Mouse (Mus musculus) intestine, embryonic 15.5 days (tissue): ENCODE data around the gene Sgms1. TPM values are rescaled to one million over a fixed set of nuclear protein-coding genes. Genes with fewer than 3 reads are reported as not detected.

ENCODE experiments used
- ATAC-seq: fragments of 200-750 bp; cut with Nextera tagmentation; 2 replicates; pipeline ENCODE4 v1.8.0; 2017; ENCODE audit warnings: moderate TSS enrichment, moderate library complexity
- H3K27ac ChIP-seq: fragments of 300-500 bp; sonication (generic); 2 replicates; pipeline ENCODE4 v1.5.1; 2015; ENCODE audit warnings: mild to moderate bottlenecking, inconsistent platforms
- H3K27me3 ChIP-seq: fragments of 300-500 bp; sonication (generic); replicated peaks from 2 replicates; pipeline ENCODE4 v1.6.1; 2015; ENCODE audit warnings: inconsistent platforms
- H3K36me3 ChIP-seq: fragments of 300-500 bp; sonication (generic); 2 replicates; pipeline ENCODE4 v1.6.1; 2015; ENCODE audit warnings: inconsistent platforms
- H3K4me1 ChIP-seq: fragments of 300-500 bp; sonication (generic); replicated peaks from 2 replicates; pipeline ENCODE4 v1.6.1; 2015; ENCODE audit warnings: inconsistent platforms
- H3K4me2 ChIP-seq: fragments of 300-500 bp; sonication (generic); replicated peaks from 2 replicates; pipeline ENCODE4 v1.6.1; 2015; ENCODE audit warnings: mild to moderate bottlenecking, inconsistent platforms
- H3K4me3 ChIP-seq: fragments of 300-500 bp; sonication (generic); replicated peaks from 2 replicates; pipeline ENCODE4 v1.5.1; 2015; ENCODE audit warnings: inconsistent platforms
- H3K9ac ChIP-seq: fragments of 300-500 bp; sonication (generic); 2 replicates; pipeline ENCODE4 v1.6.1; 2015; ENCODE audit warnings: inconsistent platforms
- H3K9me3 ChIP-seq: fragments of 300-500 bp; sonication (generic); 2 replicates; pipeline ENCODE4 v1.6.1; 2016; ENCODE audit warnings: inconsistent platforms
- WGBS: fragments of 180-500 bp; shearing (Covaris S2); methylation state at CpG from one replicate; pipeline ENCODE4 v1.1.7; 2015; 5-methylcytosine and 5-hydroxymethylcytosine counted together
- polyA plus RNA-seq: library from polyadenylated mRNA; unstranded; fragments of >200 nt; fragmentation: Nextera tagmentation; extraction: Ambion mirVana; gene quantifications from 2 replicates; pipeline ENCODE4 v1.2.1, GENCODE M21; 2015

Sgms1 gene
- 35.3 and 37.1 TPM in 2 replicates for polyA plus RNA-seq

DNA sequence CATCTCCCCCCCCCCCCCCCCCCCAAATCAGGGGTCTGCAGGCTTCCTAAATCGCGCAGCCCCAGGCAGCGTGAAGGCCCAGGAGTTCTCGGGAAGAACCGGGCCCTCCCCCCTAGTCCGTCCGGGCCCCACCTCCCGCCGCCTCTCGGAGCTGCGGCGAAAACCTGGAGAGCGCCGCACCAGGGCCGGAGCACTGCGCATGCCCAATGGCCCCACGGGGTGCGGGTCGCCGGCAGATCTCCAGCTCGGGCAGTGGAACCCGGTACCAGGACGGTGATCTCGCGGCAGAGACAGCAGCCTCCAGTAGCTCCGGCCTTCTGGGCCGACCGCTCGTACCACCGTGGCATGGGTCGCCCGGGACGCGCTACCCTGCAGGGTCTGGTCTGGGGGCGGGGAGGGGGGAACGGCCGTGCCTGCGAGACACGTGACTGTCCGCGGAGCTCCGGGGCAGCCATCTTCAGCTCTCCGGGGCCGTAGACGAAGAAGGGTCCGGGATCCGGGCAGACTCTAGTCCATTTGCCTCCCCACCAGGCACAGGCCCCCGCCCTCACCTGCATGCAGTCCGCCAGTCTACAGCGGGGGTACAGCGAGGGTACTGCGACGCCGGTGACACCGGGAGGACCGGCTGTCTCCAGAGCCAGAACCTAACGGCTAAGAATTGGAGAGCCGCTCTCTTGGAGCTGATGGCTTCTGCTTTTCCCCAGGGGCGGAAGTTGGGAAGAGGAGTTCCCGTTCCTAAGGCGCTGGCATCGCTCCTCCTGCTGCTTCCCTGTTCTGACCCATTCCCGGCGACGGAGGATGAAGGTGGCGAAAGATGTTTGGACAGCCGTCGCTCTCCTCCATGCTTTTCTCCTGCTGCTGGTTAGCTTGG, at the start of gene Sgms1:
Sgms1 (minus strand) TSS at position 714 of the 871 bp plus-strand sequence.
- no peaks in the 10 kb centered on the region for H3K27me3 ChIP-seq
- no peaks in the 10 kb centered on the region for H3K9me3 ChIP-seq
- peak within 1 kb of the TSS; percentile 80 for H3K4me3 ChIP-seq
- H3K4me1 ChIP-seq: peaks cover 15% of the 10 kb centered on the region
- WGBS: 1% methylated on average over 57 of the region's 68 CpGs
- H3K9ac ChIP-seq: peak within 1 kb of the TSS; percentile 86
- H3K4me2 ChIP-seq: peak within 1 kb of the TSS; percentile 95
- H3K27ac ChIP-seq: peak within 1 kb of the TSS; percentile 95
- no peaks in the 10 kb centered on the region for H3K36me3 ChIP-seq
- ATAC-seq: peak; percentile 94

DNA sequence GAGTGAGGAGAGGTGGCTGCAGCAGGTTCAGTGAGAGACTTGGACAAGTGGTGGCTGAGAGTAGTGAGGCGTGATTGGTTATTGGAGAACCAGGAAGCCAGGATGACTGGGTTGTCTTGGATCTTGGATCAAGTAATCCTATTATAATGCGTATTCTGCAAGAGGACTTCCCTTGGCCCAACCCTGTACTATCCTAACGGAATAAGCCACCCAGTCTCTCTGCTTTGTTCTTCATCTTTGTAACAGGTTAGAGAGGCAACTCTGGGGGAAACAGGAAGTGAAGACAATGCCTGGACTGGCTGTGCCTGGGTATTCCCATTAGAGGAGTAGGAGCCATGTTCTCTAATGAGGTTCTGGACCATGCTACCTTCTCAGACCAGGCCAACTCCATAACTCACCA, 36.3 kb upstream of the Sgms1 start:
- no peak for ATAC-seq
- H3K9me3 ChIP-seq: no peaks in the 10 kb centered on the region
- 91% methylated on average over 3 of the region's 3 CpGs for WGBS
- H3K4me3 ChIP-seq: no peak overlapping the region
- H3K36me3 ChIP-seq: no peaks in the 10 kb centered on the region
- H3K4me1 ChIP-seq: no peaks in the 10 kb centered on the region
- no peaks in the 10 kb centered on the region for H3K27me3 ChIP-seq
- H3K4me2 ChIP-seq: no peak overlapping the region
- H3K27ac ChIP-seq: no peak overlapping the region
- no peak overlapping the region for H3K9ac ChIP-seq

DNA sequence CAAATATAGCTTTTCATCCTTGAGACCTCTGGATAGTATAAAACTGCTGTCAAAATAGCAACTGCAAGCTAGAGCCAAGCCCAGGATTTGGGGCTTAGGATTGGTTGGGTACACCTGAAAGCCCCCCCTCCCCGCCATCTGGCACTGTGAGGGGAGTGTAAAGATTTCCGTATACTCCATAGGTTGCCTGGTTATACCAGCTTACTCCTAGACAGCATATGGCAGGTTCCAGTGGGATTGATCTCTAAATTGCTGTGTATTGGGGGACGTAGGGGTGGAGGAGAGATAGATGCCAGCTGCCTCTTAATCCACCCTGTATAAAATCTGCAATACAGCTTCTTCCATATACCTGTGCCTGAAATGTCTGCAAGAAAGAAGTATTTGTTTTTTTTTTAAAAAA, 35.2 kb upstream of the Sgms1 start:
- no peak for ATAC-seq
- no peak overlapping the region for H3K9ac ChIP-seq
- no peak overlapping the region for H3K27ac ChIP-seq
- H3K4me1 ChIP-seq: no peaks in the 10 kb centered on the region
- H3K4me2 ChIP-seq: no peak overlapping the region
- no peak overlapping the region for H3K4me3 ChIP-seq
- WGBS: 86% methylated on average over 3 of the region's 3 CpGs
- H3K27me3 ChIP-seq: no peaks in the 10 kb centered on the region
- no peaks in the 10 kb centered on the region for H3K9me3 ChIP-seq
- no peaks in the 10 kb centered on the region for H3K36me3 ChIP-seq

DNA sequence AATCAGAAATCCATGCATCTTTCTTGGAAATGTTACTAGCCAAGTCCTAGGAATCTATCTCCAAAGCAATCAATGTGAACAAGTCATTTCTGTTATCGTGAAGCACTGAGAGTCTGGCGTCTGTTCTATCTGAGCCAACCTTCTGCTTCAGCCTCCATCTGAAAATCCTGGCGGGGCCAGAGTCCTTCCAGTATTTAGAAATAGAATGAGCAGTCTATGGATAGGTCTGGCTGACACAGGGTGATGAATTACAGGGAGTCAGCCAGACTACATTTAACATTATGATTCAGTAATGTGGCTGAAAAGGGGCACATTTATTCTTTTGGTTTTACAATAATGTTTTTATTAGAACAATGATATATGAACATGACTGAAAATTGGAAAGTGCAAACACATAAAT, 29.6 kb upstream of the Sgms1 start:
- no peaks in the 10 kb centered on the region for H3K9me3 ChIP-seq
- H3K4me1 ChIP-seq: no peaks in the 10 kb centered on the region
- H3K4me2 ChIP-seq: no peak overlapping the region
- H3K27ac ChIP-seq: no peak overlapping the region
- H3K36me3 ChIP-seq: no peaks in the 10 kb centered on the region
- ATAC-seq: no peak
- H3K9ac ChIP-seq: no peak overlapping the region
- no peak overlapping the region for H3K4me3 ChIP-seq
- WGBS: 61% methylated on average over 3 of the region's 3 CpGs
- no peaks in the 10 kb centered on the region for H3K27me3 ChIP-seq

DNA sequence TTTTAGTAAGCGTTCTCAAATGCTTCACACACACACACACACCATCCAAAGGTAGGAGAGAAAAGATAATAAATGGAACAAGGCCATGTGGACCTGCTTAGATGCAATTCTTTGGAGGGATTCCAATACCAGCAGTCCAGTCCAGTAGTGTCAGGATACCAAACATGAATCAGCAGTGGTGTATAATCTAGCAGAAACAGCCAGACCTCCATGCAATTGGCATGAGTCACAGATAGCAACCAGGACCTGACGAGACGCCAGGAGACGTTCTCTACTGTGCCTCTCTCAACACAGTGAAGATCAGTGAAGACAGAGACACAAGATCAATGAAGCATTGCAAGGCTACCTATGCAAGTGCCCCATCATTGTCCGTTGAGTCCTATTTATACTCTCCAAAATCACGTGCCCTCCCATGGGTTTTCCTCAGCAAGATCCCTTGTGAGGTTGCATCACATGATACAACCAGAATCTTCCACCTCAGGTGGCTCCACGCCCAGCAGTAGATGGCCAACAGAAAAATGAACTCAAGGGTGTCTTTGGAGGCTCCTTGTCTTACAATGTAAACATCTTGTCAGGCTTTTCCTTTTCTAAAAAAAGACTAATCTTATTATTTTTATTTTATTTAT, 27.3 kb upstream of the Sgms1 start:
- Histone ChIP-seq H3K9ac (no peak overlapping the region), H3K9me3 (no peaks in the 10 kb centered on the region), H3K27ac (no peak overlapping the region), H3K36me3 (no peaks in the 10 kb centered on the region), H3K4me3 (no peak overlapping the region), H3K4me2 (no peak overlapping the region), H3K4me1 (no peaks in the 10 kb centered on the region), H3K27me3 (no peaks in the 10 kb centered on the region)
- ATAC-seq: no peak
- WGBS: 79% methylated on average over 7 of the region's 7 CpGs

DNA sequence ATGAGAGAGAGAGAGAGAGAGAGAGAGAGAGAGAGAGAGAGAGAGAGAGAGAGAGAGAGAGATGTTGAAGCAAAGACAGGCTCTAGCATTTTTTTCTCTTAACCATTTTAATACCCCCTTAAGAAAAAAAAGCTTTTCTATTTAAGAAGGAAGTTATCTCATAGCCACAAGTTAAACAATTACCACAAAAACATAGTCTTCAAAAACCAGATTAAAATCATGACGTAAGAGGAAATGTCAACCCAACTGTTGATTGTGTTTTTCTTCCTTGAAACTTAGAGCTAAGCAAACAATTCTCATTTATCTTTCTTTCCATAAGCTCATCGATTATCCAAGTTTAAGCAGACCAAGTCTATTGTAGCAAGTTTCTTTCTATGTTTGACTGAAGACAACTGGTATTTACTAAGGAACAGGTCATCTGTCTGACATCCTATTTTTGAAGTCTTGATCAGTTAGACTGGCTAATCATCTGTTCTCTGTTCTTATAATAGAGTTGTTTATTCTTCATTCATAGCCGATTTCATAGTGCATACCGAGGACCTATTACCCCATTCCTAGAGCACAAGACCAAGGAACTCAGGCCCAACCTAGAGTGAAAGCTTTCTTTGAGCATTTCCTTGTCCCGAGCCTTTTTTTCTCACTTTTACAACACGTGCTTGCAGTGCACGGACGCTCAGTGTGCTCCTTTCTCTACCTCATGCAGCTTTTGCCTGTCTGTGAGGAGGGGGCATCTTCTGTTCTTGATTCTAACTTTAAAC, 20.3 kb upstream of the Sgms1 start:
- Histone ChIP-seq H3K27ac (no peak overlapping the region), H3K4me3 (no peak overlapping the region), H3K4me1 (no peaks in the 10 kb centered on the region), H3K4me2 (no peak overlapping the region), H3K27me3 (no peaks in the 10 kb centered on the region), H3K9me3 (no peaks in the 10 kb centered on the region), H3K36me3 (no peaks in the 10 kb centered on the region), H3K9ac (no peak overlapping the region)
- no peak for ATAC-seq
- WGBS: 57% methylated on average over 8 of the region's 8 CpGs

DNA sequence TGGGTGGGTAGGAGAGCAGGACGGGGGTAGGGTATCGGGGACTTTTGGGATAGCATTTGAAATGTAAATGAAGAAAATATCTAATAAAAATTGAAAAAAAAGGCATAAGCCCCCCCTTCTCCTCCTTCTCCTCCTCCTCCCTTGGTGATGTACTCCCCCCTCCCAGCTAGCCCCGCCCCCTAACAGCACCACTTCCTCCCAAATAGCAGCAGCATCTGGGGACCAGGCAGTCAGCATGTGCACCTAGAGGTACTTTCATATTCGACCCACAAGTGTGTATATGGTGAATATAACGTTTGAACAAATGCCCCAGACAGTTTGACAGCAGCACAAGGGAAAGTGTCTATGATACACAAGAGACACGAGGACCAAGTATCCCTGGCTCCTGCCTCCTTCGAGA, 17.2 kb upstream of the Sgms1 start:
- no peak overlapping the region for H3K4me3 ChIP-seq
- H3K27me3 ChIP-seq: no peaks in the 10 kb centered on the region
- H3K36me3 ChIP-seq: no peaks in the 10 kb centered on the region
- ATAC-seq: no peak
- H3K9me3 ChIP-seq: no peaks in the 10 kb centered on the region
- WGBS: 67% methylated on average over 7 of the region's 7 CpGs
- H3K4me1 ChIP-seq: no peaks in the 10 kb centered on the region
- H3K9ac ChIP-seq: no peak overlapping the region
- H3K4me2 ChIP-seq: no peak overlapping the region
- no peak overlapping the region for H3K27ac ChIP-seq

DNA sequence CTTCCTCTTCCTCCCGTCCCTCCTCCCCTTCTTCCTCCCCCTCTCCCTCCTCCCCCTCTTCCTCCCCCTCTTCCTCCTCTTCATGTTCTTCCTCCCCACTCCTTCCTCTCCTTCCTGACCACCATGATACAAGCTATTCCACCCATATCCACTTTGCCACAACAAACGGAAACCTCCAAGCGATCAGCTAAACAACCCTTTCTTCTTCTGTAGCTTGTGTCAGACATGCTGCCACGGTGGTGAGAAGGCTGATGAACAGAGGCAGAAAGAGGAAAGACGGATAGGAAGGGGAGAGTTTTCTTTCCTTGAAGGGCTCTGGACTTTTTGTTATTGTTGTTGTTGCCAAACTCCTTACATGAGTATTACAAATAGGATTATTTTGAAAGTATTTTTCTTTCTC, 14.9 kb upstream of the Sgms1 start:
- Histone ChIP-seq H3K4me2 (no peak overlapping the region), H3K9ac (no peak overlapping the region), H3K4me1 (no peaks in the 10 kb centered on the region), H3K9me3 (no peaks in the 10 kb centered on the region), H3K4me3 (no peak overlapping the region), H3K27me3 (no peaks in the 10 kb centered on the region), H3K27ac (no peak overlapping the region), H3K36me3 (no peaks in the 10 kb centered on the region)
- no peak for ATAC-seq
- 66% methylated on average over 5 of the region's 5 CpGs for WGBS

DNA sequence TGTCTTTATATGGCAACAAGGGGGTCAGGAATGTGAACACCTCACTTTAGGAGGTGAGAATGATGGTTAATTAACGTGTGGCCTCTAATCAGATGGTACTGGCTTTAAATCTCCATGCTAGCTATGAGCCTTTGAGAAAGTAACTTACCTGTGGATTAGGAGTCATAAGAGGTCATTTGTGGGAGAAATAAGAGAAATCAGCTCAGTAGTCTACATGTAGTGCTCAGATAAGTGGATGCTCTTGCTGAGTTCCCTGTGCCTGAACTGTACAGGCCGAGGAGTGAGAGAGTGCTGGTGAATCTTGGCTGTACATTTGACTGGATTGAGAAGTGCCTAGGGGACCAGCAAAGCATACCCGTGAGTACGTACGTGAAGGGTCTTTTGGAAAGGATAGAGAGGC, 14.3 kb upstream of the Sgms1 start:
- Histone ChIP-seq H3K36me3 (no peaks in the 10 kb centered on the region), H3K27me3 (no peaks in the 10 kb centered on the region), H3K4me3 (no peak overlapping the region), H3K9me3 (no peaks in the 10 kb centered on the region), H3K4me2 (no peak overlapping the region), H3K9ac (no peak overlapping the region), H3K4me1 (no peaks in the 10 kb centered on the region), H3K27ac (no peak overlapping the region)
- 85% methylated on average over 5 of the region's 5 CpGs for WGBS
- no peak for ATAC-seq

DNA sequence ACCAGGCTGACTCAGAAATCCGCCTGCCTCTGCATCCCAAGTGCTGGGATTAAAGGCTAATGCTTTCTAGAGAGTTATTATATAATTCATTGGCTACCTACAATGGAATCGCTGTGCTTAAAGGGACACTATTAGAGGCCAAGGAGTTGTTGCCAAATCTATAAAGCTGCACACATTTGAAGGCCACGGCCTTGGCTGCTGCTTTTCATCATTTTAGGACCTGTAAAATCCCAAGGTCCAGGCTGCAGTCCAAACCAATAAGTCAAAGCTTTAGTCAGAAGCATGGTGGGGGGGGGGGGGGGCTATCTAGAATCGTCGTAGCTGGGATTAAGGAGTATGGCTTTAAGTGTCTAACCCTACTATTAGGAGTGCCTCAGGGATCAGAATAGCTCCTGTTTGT, 9.0 kb upstream of the Sgms1 start:
- H3K4me1 ChIP-seq: no peaks in the 10 kb centered on the region
- H3K27ac ChIP-seq: no peak overlapping the region
- no peaks in the 10 kb centered on the region for H3K36me3 ChIP-seq
- H3K4me3 ChIP-seq: no peak overlapping the region
- H3K4me2 ChIP-seq: no peak overlapping the region
- ATAC-seq: no peak
- H3K9ac ChIP-seq: no peak overlapping the region
- H3K27me3 ChIP-seq: no peaks in the 10 kb centered on the region
- H3K9me3 ChIP-seq: no peaks in the 10 kb centered on the region
- 76% methylated on average over 5 of the region's 5 CpGs for WGBS

DNA sequence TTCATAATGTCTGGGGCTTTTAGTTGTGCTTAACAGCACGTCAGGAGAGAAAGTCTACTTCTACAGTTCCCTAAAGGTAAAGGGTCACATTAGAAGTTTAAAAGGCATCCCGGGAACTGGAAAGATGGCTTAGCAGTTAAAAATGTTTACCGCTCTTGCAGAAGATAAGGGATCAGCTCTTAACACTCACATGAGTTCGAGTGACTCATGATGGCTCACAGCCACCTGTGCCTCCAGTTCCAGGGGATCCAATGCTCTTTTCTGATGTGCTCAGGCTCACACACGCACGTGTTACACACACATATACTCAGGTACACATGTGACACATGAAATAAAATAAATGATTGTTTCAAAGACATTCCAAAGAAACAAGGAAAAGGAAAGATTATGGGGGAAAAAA, 6.8 kb upstream of the Sgms1 start:
- H3K4me3 ChIP-seq: no peak overlapping the region
- H3K27me3 ChIP-seq: no peaks in the 10 kb centered on the region
- H3K9ac ChIP-seq: no peak overlapping the region
- H3K4me1 ChIP-seq: no peaks in the 10 kb centered on the region
- H3K27ac ChIP-seq: no peak overlapping the region
- 68% methylated on average over 6 of the region's 6 CpGs for WGBS
- H3K4me2 ChIP-seq: no peak overlapping the region
- no peak for ATAC-seq
- no peaks in the 10 kb centered on the region for H3K9me3 ChIP-seq
- no peaks in the 10 kb centered on the region for H3K36me3 ChIP-seq

DNA sequence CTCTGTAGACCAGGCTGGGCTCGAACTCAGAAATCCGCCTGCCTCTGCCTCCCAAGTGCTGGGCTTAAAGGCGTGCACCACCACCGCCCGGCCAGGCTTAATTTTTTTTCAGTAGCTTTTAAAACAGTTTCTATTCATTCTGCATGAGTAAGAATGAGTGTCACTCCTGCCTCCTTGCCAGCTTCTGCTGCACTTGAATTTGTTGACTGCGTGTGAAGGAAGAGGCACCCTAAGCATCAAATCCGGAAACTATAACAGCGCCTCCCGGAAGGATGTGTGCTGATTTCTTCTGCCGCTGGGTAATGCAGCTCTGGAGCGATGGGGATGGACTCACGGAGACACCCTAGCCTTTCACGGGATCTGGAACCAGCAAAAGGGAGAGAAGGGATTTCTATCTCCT, 5.3 kb upstream of the Sgms1 start:
- WGBS: 92% methylated on average over 13 of the region's 13 CpGs
- ATAC-seq: no peak
- no peak overlapping the region for H3K9ac ChIP-seq
- H3K9me3 ChIP-seq: no peaks in the 10 kb centered on the region
- H3K27ac ChIP-seq: no peak overlapping the region
- H3K4me2 ChIP-seq: no peak overlapping the region
- no peaks in the 10 kb centered on the region for H3K36me3 ChIP-seq
- H3K4me3 ChIP-seq: no peak overlapping the region
- peaks cover 4% of the 10 kb centered on the region; the same call in 1 of the 2 replicates for H3K4me1 ChIP-seq
- H3K27me3 ChIP-seq: no peaks in the 10 kb centered on the region
